Mouse (Mus musculus): ENCODE results near the gene Dnah11.
A peak's percentile ranks its signal among the peaks of the same experiment; 100 is the strongest.

The Dnah11 gene

DNA sequence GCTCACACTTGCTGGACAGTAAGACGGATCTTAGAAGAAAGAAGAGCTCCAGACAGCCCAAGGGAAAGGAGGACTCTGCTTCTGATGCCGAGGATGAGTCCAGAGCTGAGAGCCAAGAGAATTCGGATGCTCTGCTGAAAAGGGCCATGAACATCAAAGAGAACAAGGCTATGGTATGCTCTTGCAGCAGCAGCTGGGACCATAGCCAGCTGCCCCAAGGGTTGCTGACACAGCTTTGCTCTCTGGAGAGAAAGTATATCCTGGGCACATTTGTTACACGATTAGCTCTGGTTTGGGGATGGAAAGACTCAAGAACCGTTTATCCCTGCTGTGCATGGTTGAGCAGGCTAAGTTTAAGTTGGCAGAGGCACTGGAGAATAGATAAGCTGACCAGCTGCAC lies 326.6 kb downstream of the Dnah11 start:
- DNase-seq (ENCODE audit: low read depth in 2 of 2, low spot score in 2 of 2), result no peak

DNA sequence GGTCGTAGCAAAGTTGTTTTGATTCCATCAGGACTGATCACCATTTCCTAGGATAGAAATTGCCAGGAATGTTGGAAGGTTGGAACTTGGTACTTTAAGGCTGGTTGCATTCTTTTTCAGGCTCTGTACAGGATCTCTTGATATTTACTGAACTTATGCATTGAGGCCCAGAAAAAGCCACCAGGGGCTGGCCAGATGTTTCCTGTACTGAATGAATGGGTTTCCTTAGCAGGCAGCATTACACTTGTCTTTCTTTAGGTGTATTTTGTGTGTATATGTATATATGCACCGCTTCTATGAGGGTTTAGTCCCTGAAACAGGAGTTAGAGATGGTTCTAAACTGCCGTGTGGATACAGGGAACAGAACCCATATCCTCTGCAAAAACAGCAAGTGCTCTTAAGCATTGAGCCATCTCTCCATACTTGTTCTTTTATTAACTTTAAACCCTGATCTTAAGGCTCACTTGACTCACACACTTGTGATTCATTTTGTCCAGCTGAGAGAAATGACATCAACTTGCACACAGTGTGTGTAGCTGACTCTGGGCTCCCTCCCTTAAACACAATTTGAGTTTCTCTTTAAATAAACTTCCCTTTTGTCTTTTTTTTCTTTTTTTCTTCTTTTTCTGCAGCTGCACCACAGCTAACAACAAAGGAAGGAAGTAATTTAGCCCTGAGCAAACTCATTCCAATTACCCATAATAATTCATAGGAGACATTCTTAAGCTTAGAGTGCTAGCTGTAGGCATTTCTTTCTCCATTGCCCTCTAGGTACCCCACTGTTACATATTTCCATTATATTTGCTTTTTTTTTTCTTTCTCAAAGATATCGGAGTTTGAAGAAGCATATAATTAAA lies 330.9 kb downstream of the Dnah11 start:
- no peak for DNase-seq (ENCODE audit: low read depth in 2 of 2, low spot score in 2 of 2)

DNA sequence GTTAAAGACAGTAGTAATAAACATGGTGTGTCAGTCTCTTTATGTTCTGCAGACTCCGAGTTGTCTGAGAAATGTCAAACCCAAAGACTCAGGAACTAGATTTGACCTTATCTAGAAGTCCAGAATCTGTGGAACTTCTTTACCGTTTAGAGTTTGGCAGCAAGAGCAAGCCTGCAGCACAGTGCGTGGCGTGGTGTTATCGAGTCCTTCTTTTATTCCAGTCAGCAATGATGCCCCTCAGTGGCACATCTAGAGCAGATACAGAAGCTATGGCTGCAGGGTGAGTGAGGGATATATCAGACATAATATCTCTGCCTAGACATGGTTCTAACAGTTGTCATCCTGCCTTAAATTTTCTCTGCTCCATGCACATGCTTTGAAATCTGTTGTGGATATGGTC lies 336.2 kb downstream of the Dnah11 start:
- DNase-seq (ENCODE audit: low read depth in 2 of 2, low spot score in 2 of 2), result no peak

DNA sequence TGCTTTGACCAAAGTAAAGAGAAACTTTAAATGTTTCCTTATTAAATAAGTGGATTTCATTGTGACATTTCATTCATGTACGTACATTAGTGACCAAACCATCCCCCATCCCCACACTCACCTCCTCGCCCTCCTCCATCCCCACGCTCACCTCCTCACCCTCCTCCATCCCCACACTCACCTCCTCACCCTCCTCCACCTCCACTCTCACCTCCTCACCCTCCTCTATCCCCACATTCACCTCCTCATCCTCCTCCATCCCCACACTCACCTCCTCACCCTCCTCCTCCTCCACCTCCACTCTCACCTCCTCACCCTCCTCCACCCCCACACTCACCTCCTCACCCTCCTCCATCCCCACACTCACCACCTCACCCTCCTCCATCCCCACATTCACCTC lies 337.6 kb downstream of the Dnah11 start:
- DNase-seq (ENCODE audit: low read depth in 2 of 2, low spot score in 2 of 2), result no peak

DNA sequence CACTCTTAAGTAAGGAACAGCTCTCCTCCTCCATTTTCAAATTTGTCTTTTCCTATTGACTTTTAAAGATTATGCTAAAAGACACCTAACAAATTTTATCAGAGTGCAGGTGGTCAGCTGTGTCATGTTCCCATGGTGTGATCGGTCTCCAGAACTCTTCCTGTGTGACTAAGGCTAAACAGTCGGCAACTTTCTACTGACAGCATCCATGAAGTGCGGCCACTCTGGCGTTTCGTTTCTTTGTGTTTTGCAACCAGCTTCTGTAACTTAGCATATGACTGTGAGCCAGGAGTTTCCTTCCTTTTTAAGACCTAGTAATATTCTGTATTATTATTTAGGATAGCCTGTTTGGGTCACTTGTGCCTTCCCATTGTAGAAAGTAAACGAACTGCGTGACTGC lies 338.0 kb downstream of the Dnah11 start:
- no peak for DNase-seq (ENCODE audit: low read depth in 2 of 2, low spot score in 2 of 2)

DNA sequence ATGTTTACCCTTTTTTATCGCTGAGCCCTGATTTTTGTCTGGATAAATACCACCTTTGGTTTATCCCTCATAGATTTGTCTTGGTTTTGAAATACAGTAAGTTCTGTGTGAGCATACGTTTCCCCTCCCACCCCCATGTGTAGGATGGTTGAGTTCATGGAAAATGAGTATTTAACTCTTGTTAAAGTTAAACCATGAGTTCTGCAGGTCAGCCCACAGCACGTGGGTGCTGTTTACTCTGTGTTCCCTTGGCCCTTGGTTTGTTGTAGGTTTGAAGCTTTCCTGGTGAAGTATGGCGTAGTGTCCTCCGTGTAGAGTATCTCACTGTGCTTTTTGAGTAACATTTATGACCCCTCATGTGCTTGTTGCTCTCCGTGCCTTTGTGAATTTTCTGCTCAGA lies 341.0 kb downstream of the Dnah11 start:
- DNase-seq (ENCODE audit: low read depth in 2 of 2, low spot score in 2 of 2), result no peak

DNA sequence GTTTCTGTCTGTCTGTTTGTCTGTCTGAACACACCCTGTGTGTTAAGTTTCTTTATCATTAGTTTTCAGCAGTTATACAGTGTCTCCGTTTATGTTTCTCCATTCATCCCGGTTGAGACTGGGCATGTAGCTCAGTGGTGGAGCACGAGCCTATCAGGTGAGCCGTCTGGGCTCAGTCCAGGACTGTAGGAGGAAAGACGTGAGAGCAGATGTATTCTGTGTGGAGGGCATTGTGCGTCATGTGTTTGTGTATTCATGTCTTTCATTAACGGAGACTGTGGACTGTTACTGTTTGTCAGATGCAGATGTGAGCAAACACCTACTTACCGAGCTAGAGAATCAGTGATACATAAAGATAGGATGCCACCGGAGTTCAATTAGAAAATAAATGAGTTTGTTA lies 341.8 kb downstream of the Dnah11 start:
- DNase-seq (ENCODE audit: low read depth in 2 of 2, low spot score in 2 of 2), result no peak

DNA sequence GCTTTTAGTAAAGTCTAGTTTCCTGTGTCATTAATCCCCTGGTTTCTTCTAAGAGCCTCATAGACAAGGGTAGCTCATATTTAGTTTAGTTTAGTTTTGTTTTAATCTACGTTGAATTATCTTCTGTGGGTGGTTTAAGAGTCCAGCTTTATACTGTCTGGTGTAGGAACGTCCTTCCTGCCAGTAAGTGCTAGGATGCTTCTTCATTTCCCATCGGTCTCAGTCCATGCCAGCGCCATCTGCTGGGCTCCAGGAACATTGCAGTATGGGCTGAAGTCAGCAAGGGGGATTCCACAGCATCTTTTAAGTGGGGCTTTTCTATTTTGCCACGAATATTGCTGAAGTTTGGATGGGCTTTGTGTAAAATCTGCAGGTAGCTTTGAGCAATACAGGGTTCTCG lies 345.5 kb downstream of the Dnah11 start:
- peak; percentile 37 to 39 for DNase-seq (ENCODE audit: low read depth in 2 of 2, low spot score in 2 of 2)

DNA sequence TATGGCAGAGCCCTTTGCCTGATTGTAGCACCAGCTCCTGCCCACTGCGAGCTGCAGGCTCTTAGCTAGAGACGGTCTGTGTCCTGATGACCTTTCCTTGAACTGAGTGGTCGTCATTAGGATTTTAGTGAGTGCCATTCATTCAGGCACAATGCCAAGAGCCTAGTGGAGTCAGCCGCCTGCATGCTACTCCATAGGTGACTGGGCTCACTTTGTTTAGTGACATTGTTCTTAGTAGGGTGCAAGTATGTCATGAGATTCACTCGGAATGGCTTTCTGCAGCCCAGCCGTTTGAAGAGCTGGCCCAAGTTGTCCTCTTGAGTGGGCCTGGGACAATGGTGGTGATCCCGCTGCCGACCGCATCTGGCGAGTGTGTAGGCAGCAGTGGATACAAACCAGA lies 348.4 kb downstream of the Dnah11 start:
- DNase-seq (ENCODE audit: low read depth in 2 of 2, low spot score in 2 of 2), result no peak

DNA sequence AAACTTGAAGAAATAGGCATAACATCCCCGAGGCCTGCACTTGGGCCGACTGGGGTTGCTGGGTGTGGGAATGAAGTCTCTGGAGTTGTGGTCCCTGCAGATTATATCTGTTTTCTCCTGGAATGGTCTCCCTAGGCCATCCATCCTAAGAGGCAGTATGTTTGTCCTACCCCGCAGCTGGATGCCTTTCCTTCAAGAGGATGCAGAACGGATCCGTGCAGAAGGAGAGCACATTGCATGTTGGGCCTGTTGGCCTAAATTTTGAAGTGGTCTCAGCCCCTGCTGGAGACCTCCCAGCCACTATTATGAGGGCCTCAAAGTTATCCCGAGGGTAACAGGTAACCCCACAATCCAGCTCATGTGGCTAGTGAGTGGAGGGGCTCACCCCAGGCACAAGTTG lies 350.2 kb downstream of the Dnah11 start:
- no peak for DNase-seq (ENCODE audit: low read depth in 2 of 2, low spot score in 2 of 2)

DNA sequence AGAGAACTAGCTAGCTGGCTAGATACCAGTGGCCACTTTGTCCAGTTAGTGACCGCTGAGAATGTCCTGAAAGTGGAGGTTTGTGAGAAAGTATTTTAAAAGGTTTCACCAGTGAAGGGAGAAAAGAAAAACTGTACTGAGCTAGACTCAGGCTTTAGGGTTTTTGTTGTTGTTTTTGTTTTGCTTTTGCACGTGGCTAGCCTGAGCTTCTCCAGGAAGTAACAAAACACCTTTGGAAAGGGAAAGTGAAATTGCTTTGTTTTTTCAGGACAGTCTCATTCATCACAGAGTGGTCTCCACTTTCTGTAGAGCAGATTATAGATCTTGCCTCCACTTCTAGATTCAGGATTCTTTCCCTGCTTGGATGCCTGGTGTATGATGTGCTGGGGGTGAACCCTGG lies 353.9 kb downstream of the Dnah11 start:
- no peak for DNase-seq (ENCODE audit: low read depth in 2 of 2, low spot score in 2 of 2)

DNA sequence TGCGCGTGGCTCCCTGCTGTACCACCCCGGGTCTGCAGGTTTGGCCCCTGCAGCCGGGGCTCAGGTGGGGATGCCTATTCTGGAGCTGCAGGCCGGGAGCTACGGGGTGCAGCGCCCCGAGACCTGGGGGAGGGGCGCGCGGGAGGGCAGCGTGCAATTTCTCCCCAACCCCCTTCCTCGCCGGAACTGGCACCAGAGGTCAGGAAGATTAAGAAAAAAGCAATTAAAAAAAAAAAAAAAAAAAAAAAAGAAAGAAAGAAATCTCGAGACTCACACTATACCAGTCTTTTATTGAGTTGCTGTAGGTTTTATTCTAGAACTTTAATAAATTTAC lies 354.8 kb downstream of the Dnah11 start:
- DNase-seq (ENCODE audit: low read depth in 2 of 2, low spot score in 2 of 2), result no peak

DNA sequence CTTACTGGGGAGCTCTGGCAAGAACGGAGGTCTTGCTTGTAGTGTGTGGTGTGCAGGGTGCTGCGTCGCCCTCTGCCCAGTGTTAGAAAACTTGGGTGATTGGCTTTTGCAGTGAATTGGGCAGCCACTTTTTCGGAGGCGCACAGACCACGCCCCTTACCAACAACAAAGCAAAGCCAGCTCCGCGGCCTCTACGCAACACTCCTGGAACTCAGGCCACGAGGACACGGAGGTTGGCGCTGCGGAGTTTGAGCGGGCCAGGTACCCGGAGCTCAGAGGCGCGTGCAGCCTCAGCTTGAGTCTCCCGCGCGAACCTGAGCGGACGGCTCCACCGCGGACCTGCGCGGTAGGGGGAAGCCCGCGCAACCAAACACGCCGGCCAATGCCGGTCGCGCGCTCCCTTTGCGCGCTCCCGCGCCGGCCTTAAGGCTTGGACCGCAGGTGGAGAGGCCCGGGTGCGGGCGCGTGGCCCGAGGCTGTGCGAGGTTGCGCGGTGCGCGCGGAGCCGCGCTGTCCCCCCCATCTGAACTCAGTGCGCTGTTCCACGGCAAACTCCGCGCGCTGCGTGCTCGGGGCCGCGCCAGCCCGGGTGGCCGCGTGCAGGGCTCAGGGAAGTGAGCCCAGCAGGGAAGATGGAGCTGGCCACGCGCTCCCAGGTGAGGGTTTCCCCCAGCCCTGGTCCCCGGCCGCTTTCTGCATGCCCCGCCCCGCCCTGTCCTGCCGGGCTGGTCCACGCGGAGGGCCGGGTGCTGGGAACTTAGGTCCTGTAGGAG lies 355.4 kb downstream of the Dnah11 start:
- DNase-seq (ENCODE audit: low read depth in 2 of 2, low spot score in 2 of 2), result peak; percentile 33 to 61

DNA sequence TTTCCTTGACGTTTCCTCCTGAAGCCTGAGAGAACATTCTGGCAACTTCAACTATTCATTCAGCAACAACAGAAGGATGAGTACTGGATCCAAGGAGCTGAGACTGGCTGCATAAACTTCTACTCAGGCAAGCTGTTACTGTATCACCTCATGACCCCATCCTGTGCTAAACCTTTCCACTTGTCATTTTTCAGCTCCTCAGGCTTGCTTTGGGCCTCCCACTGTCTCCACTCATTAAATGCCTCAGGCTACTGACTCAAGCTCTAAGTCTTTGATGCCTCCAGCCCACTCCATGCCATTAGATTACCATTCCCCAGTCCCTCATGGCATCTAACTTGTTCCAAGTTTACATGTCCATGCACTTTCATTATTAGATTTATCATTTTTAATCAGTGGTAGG lies 356.2 kb downstream of the Dnah11 start:
- DNase-seq (ENCODE audit: low read depth in 2 of 2, low spot score in 2 of 2), result no peak

DNA sequence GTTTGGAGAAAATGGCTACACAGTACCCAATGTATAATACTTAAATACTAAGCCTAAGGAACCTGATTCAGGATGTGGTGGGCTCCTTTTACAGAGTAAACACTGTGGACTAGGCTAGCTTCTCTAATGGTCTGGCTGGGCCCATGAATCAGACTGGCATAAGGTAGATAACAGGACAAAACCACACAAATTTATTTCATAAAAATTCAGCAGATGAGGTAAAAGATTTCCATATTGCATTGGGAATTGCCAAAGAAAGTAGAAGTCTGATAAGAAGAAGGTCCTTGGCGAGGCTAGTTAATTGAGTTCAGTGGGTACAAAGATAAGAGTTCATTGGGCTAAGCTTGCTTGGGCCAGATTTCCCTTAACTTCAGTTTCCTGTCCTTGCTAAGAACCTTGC lies 358.1 kb downstream of the Dnah11 start:
- DNase-seq (ENCODE audit: low read depth in 2 of 2, low spot score in 2 of 2), result no peak

DNA sequence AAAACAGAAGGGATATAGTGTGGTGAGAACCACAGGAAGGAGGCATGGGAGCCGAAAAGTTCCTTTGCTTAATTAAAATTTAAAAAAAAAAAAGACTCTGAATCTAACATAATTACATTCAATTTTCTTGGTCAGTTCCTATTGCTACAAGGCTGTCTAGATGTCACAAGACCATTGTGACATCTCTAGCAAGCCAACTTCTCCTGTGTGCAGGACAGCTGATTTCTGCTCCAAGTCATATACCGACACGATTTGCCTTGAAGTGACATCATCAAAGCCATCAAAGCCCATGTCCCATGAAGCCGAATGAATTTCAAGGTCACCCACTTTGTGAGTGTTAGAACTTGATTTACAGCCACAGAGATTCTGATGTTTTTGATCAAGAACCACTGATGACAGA lies 361.5 kb downstream of the Dnah11 start:
- DNase-seq (ENCODE audit: low read depth in 2 of 2, low spot score in 2 of 2), result no peak

DNA sequence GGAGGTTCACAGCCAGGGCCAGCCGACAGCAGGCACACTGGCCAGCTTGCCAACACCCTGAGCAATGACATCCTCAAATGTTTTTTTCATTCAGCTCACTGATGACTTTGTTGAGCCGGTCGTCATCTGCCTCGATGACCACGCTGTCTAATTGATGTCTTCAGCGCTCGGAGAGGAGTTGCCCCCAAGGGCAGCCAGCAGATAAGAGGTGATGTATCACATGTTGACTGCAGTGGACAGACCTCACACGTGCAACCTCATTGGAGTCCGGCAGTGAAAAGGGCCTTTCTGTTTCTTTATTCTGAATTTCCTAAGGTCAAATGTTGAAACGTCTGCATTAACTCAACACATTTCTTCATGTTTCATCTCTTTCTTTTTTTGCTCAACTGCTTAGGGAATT lies 363.5 kb downstream of the Dnah11 start:
- no peak for DNase-seq (ENCODE audit: low read depth in 2 of 2, low spot score in 2 of 2)

DNA sequence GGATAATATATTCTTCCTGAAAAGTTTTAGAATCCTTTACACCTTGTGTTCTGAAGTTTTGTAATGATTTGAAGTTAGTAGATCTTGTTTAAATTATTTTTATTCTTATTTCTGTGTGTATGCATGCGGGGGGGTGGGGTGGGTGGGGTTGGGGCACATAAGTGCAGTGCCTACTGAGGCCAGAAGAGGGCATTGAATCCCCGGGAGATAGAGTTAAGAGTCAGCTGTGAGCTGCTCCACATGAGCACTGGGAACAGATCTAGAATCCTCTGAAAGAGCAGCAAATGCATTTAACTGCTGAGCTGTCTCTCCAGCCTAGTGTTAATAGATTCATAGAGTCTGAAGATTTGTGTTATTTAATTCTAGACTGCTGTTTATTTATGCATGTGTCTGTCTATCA lies 364.2 kb downstream of the Dnah11 start:
- DNase-seq (ENCODE audit: low read depth in 2 of 2, low spot score in 2 of 2), result no peak

DNA sequence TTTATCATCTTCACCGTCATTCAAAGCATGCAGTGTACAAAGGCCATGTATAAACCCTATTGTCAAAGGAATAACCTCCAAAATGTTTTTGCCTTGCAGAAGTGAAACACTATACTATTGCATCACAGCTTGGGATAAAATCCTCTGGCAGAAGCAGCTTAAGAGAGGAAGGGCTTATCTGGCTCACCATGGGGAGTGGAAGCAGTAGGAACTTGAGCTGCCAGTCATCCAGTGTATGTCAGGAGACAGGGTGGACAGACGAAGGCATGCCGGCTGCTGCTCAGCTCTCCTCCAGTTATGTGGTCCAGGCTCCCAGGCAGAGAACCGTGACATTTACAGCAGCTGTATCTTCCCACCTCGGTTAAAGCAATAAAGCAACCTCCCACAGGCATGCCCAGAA lies 366.7 kb downstream of the Dnah11 start:
- DNase-seq (ENCODE audit: low read depth in 2 of 2, low spot score in 2 of 2), result no peak

DNA sequence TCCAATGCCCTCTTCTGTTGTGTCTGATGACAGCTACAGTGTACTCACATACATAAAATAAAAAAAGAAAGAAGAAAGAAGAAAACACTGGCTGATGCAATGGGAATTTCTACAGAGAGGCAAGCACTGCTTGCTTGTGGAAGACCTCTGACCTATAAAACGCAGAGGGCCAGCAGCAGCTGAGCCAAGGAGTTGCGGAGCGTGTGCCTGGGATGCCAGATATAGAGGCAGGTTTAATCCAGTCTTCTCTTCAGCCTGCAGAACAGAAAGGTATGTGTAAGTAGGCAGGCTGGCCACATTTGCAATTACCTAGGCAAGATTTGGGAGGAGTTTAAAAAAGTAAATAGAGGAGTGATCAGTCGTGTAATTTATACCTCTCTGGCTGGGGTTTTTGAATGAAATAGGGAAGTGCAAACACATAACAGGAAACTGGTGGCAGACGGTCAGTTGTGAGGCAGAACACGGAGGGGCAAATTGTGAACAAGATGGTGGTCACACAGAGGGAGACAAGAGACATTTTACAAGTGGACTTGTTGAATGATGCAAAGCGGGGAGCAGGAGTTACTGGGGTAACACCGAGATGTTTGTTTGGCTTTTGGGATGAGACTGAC lies 367.4 kb downstream of the Dnah11 start:
- no peak for DNase-seq (ENCODE audit: low read depth in 2 of 2, low spot score in 2 of 2)

DNA sequence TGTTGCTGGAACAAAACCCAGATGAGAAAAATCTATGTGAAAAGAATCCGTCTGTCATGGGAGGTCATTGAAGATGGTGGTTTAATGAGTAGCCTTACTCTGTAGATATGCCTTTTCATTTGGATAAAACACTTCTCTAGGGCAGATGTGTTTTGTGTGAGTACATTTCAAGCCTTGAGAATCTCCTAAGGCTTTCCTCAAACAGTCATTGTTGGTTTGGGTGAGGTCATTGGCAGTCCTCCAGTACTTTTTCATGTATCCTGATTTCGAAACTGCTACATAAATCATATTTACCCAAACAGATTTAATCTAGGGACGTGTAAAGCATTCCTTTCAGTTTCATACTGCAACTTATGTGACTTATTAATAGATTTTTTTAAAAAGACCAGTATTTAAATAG lies 370.5 kb downstream of the Dnah11 start:
- DNase-seq (ENCODE audit: low read depth in 2 of 2, low spot score in 2 of 2), result no peak
